Mouse (Mus musculus) cerebellum, adult 2 months (tissue): ENCODE data around the gene Dock2.

Experiments used
- CTCF ChIP-seq: fragments of 200-500 bp; IDR thresholded peaks from 2 replicates; pipeline ENCODE4 v1.5.1; 2011; ENCODE audit warnings: low read depth, mild to moderate bottlenecking, control low read depth, low read length, moderate library complexity, borderline replicate concordance; ENCODE audit not compliant: insufficient read depth
- POLR2A ChIP-seq: fragments of 200-500 bp; IDR thresholded peaks from 2 replicates; pipeline ENCODE4 v1.6.1; 2011; ENCODE audit warnings: low read length, control low read depth, borderline replicate concordance; ENCODE audit not compliant: insufficient read depth

DNA sequence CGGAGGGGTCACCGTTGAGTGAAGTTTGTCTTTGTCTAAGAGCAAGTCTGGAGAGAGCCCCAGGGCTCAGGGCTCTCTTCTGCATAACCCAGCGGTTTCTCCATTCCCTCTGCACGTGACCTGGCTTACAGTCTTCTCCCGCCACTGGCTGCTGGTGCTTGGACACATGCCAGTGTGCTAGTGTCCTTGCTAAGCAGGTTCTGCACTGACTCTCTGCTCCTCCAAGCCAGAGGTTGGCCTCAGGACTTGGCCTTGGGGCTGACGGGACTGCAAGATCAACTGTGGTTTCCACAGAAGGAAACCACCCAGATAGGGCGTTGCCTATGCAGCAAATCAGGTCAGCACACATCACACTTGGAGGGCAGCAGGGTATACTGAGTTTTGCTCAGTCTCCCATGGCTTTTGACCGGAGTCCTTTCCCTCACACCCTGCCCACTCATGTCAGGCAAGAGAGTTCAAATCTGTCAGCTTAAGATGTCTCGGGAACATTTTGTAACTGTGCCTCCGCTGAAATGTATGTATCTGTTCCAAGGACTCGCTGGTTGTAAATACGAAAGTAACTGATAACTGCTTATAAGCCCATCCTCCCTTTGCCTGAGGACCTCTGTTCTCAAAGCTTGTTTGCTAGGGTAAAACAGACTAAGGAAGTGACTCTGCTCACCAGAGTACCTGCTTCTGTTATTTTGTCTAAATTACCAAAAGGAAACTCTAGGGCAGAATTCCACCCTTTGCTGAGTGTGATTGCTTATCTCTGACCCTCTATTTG is 12.3 kb downstream of the Dock2 start:
- TF ChIP-seq CTCF (no peak), POLR2A (no peak)
